Mouse (Mus musculus) ES-E14 (cell line): Measurements from ENCODE around the gene Rps27l.

ENCODE experiments used
- CHD2 ChIP-seq: IDR thresholded peaks from 2 replicates; pipeline ENCODE4 v1.6.1; 2014; ENCODE audit warnings: mild to moderate bottlenecking, low read depth, low read length, inconsistent platforms
- ZNF384 ChIP-seq: IDR thresholded peaks from 2 replicates; pipeline ENCODE4 v1.6.1; 2012; ENCODE audit warnings: low read depth, low read length, inconsistent platforms

GRCm38 (mm10) chr9:66991750-66992410, 46.0 kb downstream of the Rps27l start:
- no peak for TF ChIP-seq ZNF384
- TF ChIP-seq CHD2: no peak
